Mouse (Mus musculus) embryonic facial prominence, embryonic 11.5 days (tissue): Measurements from ENCODE around the gene Rspry1. TPM values are rescaled to one million over a fixed set of nuclear protein-coding genes. Genes with fewer than 3 reads are reported as not detected.
A peak's percentile ranks its signal among the peaks of the same experiment; 100 is the strongest.

ENCODE experiments used
- ATAC-seq: fragments of 200-750 bp; cut with Nextera tagmentation; replicated peaks from 2 replicates; pipeline ENCODE4 v1.8.0; 2017; ENCODE audit warnings: low read depth; ENCODE audit not compliant: insufficient number of reproducible peaks, low FRiP score, low TSS enrichment
- DNase-seq: peaks from one replicate; pipeline ENCODE4 v3.0.0-alpha.2; 2015; ENCODE audit warnings: low spot score
- H3K27ac ChIP-seq: fragments of 300-500 bp; sonication (generic); replicated peaks from 2 replicates; pipeline ENCODE4 v1.5.1; 2014; ENCODE audit warnings: mild to moderate bottlenecking, low read depth, low read length, control low read depth
- H3K27me3 ChIP-seq: fragments of 300-500 bp; sonication (generic); 2 replicates; pipeline ENCODE4 v1.6.1; 2014; ENCODE audit warnings: mild to moderate bottlenecking, low read length, moderate library complexity, mixed read lengths; ENCODE audit not compliant: control insufficient read depth, insufficient read depth
- H3K36me3 ChIP-seq: fragments of 300-500 bp; sonication (generic); replicated peaks from 2 replicates; pipeline ENCODE4 v1.6.1; 2014; ENCODE audit warnings: low read depth, mild to moderate bottlenecking, low read length, moderate library complexity, mixed read lengths; ENCODE audit not compliant: control insufficient read depth, insufficient read depth
- H3K4me1 ChIP-seq: fragments of 300-500 bp; sonication (generic); 2 replicates; pipeline ENCODE4 v1.6.1; 2014; ENCODE audit warnings: low read length, mixed read lengths; ENCODE audit not compliant: control insufficient read depth, insufficient read depth
- H3K4me2 ChIP-seq: fragments of 300-500 bp; sonication (generic); 2 replicates; pipeline ENCODE4 v1.6.1; 2014; ENCODE audit warnings: low read depth, mild to moderate bottlenecking, control low read depth, low read length, moderate library complexity
- H3K4me3 ChIP-seq: fragments of 300-500 bp; sonication (generic); 2 replicates; pipeline ENCODE4 v1.5.1; 2014; ENCODE audit warnings: low read depth, low read length, control low read depth
- H3K9ac ChIP-seq: fragments of 300-500 bp; sonication (generic); replicated peaks from 2 replicates; pipeline ENCODE4 v1.6.1; 2014; ENCODE audit warnings: mild to moderate bottlenecking, control low read depth, low read length
- H3K9me3 ChIP-seq: fragments of 300-500 bp; sonication (generic); replicated peaks from 2 replicates; pipeline ENCODE4 v1.6.1; 2016; ENCODE audit warnings: mild to moderate bottlenecking, low read length, inconsistent platforms, mixed read lengths; ENCODE audit not compliant: control insufficient read depth
- WGBS: fragments of 180-500 bp; shearing (Covaris S2); extraction: QIAGEN DNeasy Blood & Tissue Kit; methylation state at CpG from one replicate; pipeline ENCODE4 v1.1.7; 2014; 5-methylcytosine and 5-hydroxymethylcytosine counted together
- polyA plus RNA-seq: library from polyadenylated mRNA; unstranded; fragments of >200 nt; fragmentation: Nextera tagmentation; extraction: Ambion mirVana; gene quantifications from 2 replicates; pipeline ENCODE4 v1.2.1, GENCODE M21; 2014

The Rspry1 gene
- 45.4 and 47.4 TPM in 2 replicates for polyA plus RNA-seq

DNA sequence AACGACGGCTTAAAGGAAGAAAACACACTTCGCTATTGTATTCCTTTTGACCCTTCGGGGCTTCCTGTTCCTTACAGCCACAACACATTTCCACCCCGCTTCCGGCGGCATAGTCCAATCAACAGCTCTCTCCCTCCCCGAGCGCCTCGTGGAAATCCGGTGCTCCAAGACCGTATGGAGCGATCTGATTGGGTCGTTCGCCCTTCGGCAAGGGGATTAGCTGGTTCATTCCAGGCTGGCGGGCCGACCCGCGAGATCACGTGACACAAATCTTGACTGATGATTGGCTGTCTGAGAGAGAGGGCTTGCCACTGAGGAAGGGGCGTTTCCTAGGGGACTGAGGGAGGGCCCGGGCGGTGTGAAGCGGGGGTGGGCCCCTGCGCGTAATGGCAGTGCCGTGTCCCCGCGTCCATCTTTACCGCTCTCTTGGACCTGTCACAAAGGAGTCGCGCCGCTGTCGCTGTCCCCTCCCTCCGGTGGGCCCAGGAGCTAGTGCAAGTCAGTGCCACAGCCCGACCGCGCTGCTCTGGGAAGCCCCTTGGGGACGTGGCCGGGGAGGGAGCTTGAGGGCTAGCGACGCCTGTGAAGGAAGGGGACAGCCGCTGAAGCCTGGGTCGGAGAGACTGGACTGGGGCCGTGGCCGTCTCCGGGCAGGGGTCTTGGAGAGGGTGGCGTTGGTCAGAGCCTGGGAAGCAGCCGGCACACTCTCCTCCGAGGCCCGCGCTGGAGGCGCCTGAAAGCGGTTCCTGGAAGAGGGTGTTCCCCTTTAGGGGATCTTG is at the start of gene Rspry1, which contains the start of gene Fam192a:
Rspry1 (plus strand) TSS at position 331 of the 779 bp plus-strand sequence.
Fam192a (minus strand) TSS at position 391 of the 779 bp plus-strand sequence.
- Histone ChIP-seq H3K9ac (peak within 1 kb of the TSS; percentile 92), H3K9me3 (no peaks in the 10 kb centered on the region), H3K27me3 (no peaks in the 10 kb centered on the region), H3K4me3 (peak within 1 kb of the TSS; percentile 99), H3K4me2 (peak within 1 kb of the TSS; percentile 62), H3K36me3 (no peaks in the 10 kb centered on the region), H3K4me1 (no peaks in the 10 kb centered on the region), H3K27ac (peak within 1 kb of the TSS; percentile 70)
- DNase-seq (peak; percentile 100), ATAC-seq (peak; percentile 99)
- WGBS = under 1% methylated on average over 52 of the region's 55 CpGs

DNA sequence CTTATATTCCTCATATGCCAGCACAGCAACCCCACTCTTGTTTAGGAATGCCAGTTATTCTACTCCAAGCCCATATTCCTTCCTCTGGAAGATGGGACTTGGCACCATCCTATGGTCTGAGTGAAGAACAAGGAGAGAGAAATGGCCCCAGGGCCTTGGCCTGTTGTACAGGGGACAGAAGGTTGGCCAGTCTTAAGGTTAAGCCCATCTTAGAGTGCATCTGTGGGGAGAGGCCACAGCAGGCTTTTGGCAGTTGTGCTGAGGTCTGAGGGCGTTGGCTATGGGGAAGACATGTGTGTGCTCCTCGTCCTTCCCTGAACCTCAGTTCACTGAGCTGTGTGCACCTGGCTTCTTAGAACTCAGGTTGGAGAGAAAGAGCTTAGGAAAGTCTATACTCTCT is 49.0 kb upstream of the Rspry1 start:
- H3K27ac ChIP-seq = no peak overlapping the region
- H3K36me3 ChIP-seq = no peaks in the 10 kb centered on the region
- H3K4me1 ChIP-seq = no peaks in the 10 kb centered on the region; the same call in 1 of the 2 replicates
- H3K27me3 ChIP-seq = no peaks in the 10 kb centered on the region
- no peak for ATAC-seq
- no peak overlapping the region for H3K9ac ChIP-seq
- H3K4me2 ChIP-seq = no peak overlapping the region
- no peaks in the 10 kb centered on the region for H3K9me3 ChIP-seq
- DNase-seq = no peak
- WGBS = 86% methylated on average over 2 of the region's 2 CpGs
- no peak overlapping the region for H3K4me3 ChIP-seq

DNA sequence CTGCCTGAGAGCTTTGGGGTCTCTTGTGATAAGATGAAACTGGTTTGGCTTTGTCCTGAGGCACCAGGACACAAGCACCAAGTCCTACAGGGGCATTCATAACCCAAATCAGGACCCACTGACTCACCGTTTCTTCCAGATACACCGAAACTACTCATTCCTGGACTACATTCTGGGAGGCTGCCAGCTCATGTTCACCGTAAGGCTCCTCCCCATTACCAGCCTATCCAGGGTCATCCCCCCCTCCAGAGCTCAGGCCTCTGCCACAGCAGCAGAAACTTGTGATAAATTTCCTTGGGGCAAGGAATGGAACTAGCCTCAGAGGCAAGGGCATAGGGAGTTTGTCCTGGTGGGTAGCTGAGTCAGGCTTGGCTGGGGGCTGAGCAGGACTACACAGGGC is 44.5 kb upstream of the Rspry1 start:
- WGBS = 71% methylated on average over 3 of the region's 3 CpGs
- no peaks in the 10 kb centered on the region for H3K36me3 ChIP-seq
- H3K9me3 ChIP-seq = no peaks in the 10 kb centered on the region
- no peaks in the 10 kb centered on the region for H3K4me1 ChIP-seq
- no peak overlapping the region for H3K4me2 ChIP-seq
- no peak overlapping the region for H3K27ac ChIP-seq
- DNase-seq (no peak), ATAC-seq (no peak)
- H3K27me3 ChIP-seq = no peaks in the 10 kb centered on the region
- H3K9ac ChIP-seq = no peak overlapping the region
- H3K4me3 ChIP-seq = no peak overlapping the region

DNA sequence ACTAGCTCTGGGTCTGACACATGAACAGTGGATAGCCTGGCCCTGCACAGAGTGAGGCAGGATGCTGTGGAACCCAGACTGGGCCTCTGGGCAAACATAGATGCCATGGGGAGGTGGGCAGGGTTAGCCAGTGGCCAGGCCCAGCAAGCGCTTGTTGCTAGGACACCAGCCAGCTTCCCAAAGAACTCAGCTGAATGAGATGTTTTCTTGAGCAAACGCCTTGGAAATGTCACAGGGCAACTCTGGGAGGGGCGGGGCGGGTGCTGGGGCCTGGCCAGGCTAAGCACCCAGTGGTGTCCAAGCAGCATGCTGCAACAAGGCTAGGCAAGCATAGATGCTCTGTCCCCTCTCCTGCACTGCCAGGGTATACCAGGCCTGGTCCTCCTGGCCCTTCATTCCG is 40.5 kb upstream of the Rspry1 start:
- no peak overlapping the region for H3K27ac ChIP-seq
- no peak for DNase-seq

DNA sequence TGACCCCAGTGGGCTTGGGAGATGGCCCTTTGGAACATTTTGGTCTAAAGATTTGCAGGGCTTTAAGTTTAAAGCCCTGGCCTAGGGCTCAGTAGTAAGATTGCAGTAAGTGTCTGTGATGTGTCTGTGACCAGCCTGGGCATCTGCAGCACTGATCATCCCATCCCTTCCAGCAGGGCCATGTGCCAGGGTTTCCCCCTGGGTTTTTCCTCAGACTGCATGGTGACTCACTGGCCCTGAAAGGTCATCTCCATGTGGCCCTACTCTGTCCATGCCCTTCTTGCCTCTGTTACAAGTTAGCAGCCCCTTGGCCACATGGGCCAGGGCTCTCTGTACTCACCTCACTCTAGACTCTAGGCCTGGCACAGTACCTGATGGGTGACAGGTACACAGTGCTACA is 37.3 kb upstream of the Rspry1 start:
- no peaks in the 10 kb centered on the region for H3K27me3 ChIP-seq
- H3K9me3 ChIP-seq = no peaks in the 10 kb centered on the region
- H3K4me3 ChIP-seq = no peak overlapping the region
- H3K9ac ChIP-seq = no peak overlapping the region
- H3K27ac ChIP-seq = no peak overlapping the region
- DNase-seq (no peak), ATAC-seq (no peak)
- H3K4me1 ChIP-seq = peaks cover 2% of the 10 kb centered on the region; the same call in 1 of the 2 replicates
- H3K36me3 ChIP-seq = no peaks in the 10 kb centered on the region
- H3K4me2 ChIP-seq = no peak overlapping the region

More for the DNA sequence above, 40.5 kb upstream of the Rspry1 start:
- H3K36me3 ChIP-seq = no peaks in the 10 kb centered on the region
- WGBS = 50% methylated on average over 5 of the region's 5 CpGs
- H3K9ac ChIP-seq = no peak overlapping the region
- no peaks in the 10 kb centered on the region for H3K9me3 ChIP-seq
- H3K4me3 ChIP-seq = no peak overlapping the region
- no peak for ATAC-seq
- no peak overlapping the region for H3K4me2 ChIP-seq
- H3K27me3 ChIP-seq = no peaks in the 10 kb centered on the region
- H3K4me1 ChIP-seq = no peaks in the 10 kb centered on the region

DNA sequence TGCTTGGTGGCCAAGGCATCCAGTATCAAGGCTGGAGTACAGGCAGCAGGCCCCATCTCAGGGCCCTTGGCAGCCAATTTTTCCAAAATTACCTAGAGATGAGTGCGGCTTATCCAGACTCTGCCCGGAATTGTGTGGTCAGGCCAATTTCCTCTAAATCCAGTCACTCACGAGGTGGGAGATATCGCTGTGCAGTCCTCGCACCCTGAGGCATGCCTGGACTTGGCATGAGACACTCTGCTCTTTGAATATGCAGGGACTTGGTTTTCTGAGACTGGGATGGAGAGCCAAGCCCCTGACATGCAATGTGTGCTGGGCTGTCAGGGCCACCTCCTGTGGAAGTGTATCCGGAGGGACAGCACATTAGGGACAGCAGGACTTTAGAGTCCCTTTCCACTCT is 35.7 kb upstream of the Rspry1 start:
- Histone ChIP-seq H3K4me3 (no peak overlapping the region), H3K9ac (no peak overlapping the region), H3K4me2 (no peak overlapping the region), H3K27me3 (no peaks in the 10 kb centered on the region), H3K27ac (no peak overlapping the region), H3K36me3 (no peaks in the 10 kb centered on the region), H3K9me3 (no peaks in the 10 kb centered on the region), H3K4me1 (peaks cover 2% of the 10 kb centered on the region; the same call in 1 of the 2 replicates)
- 80% methylated on average over 6 of the region's 6 CpGs for WGBS
- DNase-seq (no peak), ATAC-seq (no peak)

DNA sequence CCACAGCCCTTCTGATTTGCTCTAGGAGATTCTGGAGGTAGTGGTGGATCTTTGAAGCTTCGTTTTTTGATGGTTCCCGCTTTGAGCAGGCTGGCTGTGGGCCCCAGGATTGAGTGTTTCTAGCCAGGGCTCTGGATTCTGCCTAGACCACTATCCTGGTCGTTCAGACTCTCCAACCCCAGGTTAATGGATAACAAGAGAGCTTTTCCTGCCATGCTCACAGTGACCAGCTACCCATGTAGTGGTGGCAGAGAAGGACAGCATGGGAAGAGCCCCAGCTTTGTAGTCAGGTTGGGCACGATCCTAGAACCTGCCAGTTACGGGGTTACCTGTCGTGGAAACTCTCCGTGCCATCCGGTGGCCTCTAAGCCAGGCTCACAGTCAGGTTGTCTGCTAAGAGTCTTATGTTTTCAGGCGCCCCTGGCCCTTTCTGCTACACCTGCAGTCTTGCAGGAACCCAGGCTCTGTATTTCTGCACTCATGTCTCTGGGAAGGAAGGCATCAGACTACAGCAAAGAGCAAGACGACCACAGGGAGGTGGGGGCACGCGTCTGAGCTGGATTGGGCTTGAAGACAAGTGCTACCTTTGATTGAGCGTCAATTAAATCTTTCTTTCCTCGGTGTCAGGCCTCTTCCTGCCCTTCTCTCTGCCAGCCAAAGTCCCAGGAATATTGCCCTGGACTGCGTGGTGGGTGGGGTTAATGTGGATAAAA is 35.1 kb upstream of the Rspry1 start:
- 62% methylated on average over 15 of the region's 15 CpGs for WGBS
- DNase-seq = no peak
- Histone ChIP-seq H3K27me3 (no peaks in the 10 kb centered on the region), H3K9me3 (no peaks in the 10 kb centered on the region), H3K4me1 (peaks cover 2% of the 10 kb centered on the region; the same call in 1 of the 2 replicates), H3K4me2 (no peak overlapping the region), H3K4me3 (no peak overlapping the region), H3K9ac (no peak overlapping the region), H3K36me3 (no peaks in the 10 kb centered on the region), H3K27ac (no peak overlapping the region)
- no peak for ATAC-seq
